Mouse (Mus musculus) lung, adult 2 months (tissue): ENCODE measurements around the gene Cbx5. TPM values are rescaled to one million over a fixed set of nuclear protein-coding genes. Genes with fewer than 3 reads are reported as not detected.
"Not testable (repeated sequence)": the region's sequence is repeated elsewhere in the genome, so short reads cannot be mapped to it uniquely, and the experiment has no call there.

Source experiments
- DNase-seq: peaks from one replicate; pipeline ENCODE4 v3.0.0; 2022
- H3K4me1 ChIP-seq: fragments of 200-500 bp; 2 replicates; pipeline ENCODE4 v1.6.1; 2011; ENCODE audit warnings: low read length; ENCODE audit not compliant: control insufficient read depth, insufficient read depth
- H3K4me3 ChIP-seq: fragments of 200-500 bp; replicated peaks from 2 replicates; pipeline ENCODE3; 2011; ENCODE audit warnings: low read depth, mild to moderate bottlenecking, control low read depth, low read length; ENCODE audit errors: extremely low read depth
- CTCF ChIP-seq: fragments of 200-500 bp; IDR thresholded peaks from 2 replicates; pipeline ENCODE4 v1.5.1; 2011; ENCODE audit warnings: mild to moderate bottlenecking, low read length, control low read depth; ENCODE audit not compliant: insufficient read depth
- POLR2A ChIP-seq: fragments of 200-500 bp; IDR thresholded peaks from 2 replicates; pipeline ENCODE4 v1.6.1; 2011; ENCODE audit warnings: low read depth, mild to moderate bottlenecking, control low read depth, low read length, borderline replicate concordance; ENCODE audit errors: extremely low read depth
- WGBS: fragments of 180-500 bp; shearing (Covaris S2); methylation state at CpG from one replicate; pipeline ENCODE4 v1.1.7; 2018; 5-methylcytosine and 5-hydroxymethylcytosine counted together
- polyA plus RNA-seq: library from polyadenylated mRNA; depleted of rRNA; stranded (reverse); fragments of >200 nt; gene quantifications from 2 replicates; pipeline ENCODE4 v1.2.3, GENCODE M21; 2012

Gene Cbx5
- polyA plus RNA-seq, 1 experiment = 20.0 TPM

DNA sequence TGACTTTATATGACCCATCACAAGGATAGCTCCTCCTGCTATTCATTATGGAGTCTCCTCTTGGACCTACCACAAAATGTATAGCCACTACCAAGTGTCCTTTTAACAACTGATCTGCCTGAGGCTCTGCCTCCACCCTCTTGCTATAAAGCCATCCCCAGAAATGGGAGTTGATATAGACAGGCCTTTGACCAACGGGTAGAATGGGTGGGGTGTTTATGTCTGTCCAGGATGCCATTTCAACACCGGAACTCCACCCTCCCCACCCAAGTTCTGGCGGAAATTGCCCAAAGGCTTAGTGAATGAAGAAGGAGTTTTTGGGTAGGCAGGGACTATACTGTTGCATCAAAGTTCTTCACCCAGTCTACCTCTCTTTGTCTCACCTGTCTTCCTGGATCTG lies 13.0 kb upstream of the Cbx5 start:
- no peak for DNase-seq
- peaks cover 7% of the 10 kb centered on the region for H3K4me1 ChIP-seq
- 53% methylated on average over 3 of the region's 3 CpGs for WGBS
- H3K4me3 ChIP-seq = no peak overlapping the region
- TF ChIP-seq CTCF (no peak), POLR2A (no peak)

DNA sequence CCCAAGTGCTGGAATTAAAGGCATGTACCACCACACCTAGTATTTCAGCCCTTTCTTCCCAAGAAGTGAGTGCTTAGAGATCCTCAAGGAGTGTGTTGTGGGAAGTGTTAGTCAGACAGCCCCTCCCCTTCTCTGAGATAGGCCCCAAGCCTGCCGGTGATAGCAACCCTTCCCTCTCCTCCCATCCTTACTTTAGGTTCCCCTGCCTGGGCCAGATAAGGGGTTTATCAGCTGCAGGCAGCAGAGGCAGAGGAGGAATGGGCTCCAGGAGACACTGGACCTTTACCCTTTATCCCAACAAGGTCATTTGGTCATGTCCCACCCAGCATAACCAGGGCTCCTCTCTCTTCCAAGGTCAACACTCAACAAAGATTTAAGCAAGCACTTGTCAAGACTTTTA lies 12.0 kb upstream of the Cbx5 start:
- no peak for TF ChIP-seq POLR2A
- no peak for TF ChIP-seq CTCF
- 42% methylated on average over 1 of the region's 1 CpGs for WGBS

DNA sequence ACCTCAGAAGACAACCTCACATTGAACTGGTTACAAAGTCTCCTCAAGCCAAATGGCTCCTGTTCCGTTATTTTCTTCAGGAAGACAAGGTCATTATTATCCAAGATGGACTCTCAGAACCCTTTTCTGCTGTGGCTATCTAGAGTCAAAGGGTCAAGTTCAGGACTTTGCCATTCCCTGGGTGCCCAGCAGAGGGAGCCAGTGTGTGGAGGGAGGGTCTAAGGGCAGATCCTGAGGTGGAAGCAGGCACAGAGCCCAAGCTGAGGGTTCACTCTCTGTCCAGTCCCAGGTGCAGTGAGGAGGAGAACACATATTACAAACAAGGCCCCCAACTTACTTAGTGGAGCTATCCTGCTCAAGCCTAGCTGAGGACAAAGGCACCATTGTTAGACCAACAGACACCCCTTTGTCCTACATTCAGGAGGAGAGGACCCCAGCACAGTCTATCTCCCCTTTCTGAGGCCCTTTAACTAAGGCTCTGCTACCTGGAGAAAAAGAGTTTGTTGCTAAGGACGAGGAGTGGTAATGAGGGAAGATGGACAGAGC lies 10.7 kb upstream of the Cbx5 start:
- WGBS = 31% methylated on average over 2 of the region's 2 CpGs
- no peak overlapping the region for H3K4me3 ChIP-seq
- H3K4me1 ChIP-seq = peaks cover 3% of the 10 kb centered on the region
- peak; percentile 88 for DNase-seq
- peak; percentile 94 for TF ChIP-seq CTCF
- TF ChIP-seq POLR2A = no peak

More for the DNA sequence above, 12.0 kb upstream of the Cbx5 start:
- no peak overlapping the region for H3K4me3 ChIP-seq
- peaks cover 6% of the 10 kb centered on the region for H3K4me1 ChIP-seq
- no peak for DNase-seq

DNA sequence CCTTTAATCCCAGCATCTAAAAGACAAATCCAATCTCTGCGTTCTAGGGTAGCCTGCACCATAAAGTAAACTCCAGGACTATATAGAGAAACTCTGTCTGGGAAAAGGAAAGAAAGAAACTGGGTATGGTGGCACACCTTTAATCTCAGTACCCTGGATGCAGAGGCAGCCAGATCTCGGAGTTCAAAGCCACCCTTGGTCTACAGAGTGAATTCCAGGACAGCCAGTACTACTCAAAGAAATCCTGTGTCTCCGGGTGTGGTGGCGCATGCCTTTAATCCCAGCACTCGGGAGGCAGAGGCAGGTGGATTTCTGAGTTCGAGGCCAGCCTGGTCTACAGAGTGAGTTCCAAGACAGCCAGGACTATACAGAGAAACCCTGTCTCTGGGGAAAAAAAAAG lies 9.9 kb upstream of the Cbx5 start:
- WGBS = 84% methylated on average over 6 of the region's 6 CpGs
- H3K4me1 ChIP-seq, H3K4me3 ChIP-seq, DNase-seq: not testable (repeated sequence)

DNA sequence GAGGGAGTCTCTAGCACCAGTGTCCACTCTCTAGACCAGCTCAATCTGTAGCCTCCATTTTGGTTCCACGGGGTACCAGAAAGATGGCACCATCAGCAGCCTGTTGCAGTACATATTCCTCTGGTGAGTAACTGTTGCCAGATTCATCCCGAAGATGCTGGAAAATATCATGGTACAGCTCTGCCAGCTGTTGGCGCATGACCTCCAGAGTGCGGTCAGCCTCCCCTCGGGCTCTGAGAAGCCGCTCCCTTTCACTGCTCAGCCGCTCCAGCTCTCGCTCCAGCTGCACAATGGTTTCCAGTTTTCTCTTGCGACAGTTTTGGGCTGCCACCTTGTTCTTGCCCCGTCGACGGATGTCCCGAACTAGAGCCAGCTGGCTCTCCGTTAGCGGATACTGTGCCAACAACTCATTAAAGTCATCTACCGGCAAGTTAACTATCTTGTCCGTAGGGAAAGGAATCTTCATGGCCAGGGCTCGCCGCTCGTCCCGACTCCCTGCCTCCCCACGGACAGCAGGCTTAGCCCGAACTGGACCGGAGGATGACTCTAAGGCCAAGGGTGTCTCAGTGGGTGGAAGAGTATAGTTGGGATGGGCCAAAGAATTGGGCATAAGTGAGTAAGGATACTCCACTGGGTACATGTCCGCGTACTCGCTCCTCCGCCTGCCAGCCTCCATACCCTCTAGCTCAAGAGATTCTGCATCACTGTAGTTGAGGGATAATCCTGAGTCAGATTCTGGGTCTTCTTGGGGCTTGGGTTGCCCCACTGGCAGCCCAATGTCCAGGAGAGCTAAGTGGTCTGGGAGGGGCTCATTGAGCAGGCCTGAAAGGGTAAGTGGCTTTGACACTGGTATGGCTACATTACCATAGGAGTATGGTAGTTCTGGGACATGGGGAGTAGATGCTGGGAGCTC lies 9.0 kb upstream of the Cbx5 start:
- no peak for DNase-seq
- WGBS = 74% methylated on average over 28 of the region's 28 CpGs
- Histone ChIP-seq H3K4me1 (no peaks in the 10 kb centered on the region; the same call in 1 of the 2 replicates), H3K4me3 (no peak overlapping the region)
- TF ChIP-seq CTCF = no peak
- no peak for TF ChIP-seq POLR2A

DNA sequence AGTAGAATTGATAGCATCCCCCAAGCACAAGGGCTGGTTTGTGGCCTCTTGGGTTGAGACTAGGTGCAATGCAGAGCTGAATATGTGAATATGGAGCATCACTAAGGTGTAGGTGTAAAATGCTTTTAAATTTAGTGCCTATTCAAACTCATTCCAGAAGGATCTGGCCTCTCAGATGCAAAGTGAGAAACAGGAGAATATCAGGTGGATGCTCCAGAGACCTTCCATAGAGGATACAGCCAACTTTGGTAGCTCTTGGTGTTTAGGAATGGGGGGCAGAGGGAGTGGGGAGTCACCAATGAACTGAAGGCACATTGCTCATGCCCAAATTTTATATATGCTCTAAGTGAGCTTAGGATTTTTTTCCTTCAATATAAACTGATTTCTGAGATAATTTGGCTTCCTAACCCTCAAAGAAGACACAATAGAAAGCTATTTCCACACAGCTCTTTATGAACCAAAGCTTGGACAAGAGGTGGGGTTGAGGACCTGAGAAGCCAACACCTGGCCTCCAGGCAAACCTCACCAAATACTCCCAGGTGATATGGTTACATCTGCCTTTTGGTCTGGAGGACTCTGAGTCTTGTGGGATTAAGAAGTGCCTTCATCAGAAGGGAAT lies 8.3 kb upstream of the Cbx5 start:
- Histone ChIP-seq H3K4me1 (no peaks in the 10 kb centered on the region; the same call in 1 of the 2 replicates), H3K4me3 (no peak overlapping the region)
- no peak for DNase-seq
- TF ChIP-seq POLR2A (no peak), CTCF (no peak)

DNA sequence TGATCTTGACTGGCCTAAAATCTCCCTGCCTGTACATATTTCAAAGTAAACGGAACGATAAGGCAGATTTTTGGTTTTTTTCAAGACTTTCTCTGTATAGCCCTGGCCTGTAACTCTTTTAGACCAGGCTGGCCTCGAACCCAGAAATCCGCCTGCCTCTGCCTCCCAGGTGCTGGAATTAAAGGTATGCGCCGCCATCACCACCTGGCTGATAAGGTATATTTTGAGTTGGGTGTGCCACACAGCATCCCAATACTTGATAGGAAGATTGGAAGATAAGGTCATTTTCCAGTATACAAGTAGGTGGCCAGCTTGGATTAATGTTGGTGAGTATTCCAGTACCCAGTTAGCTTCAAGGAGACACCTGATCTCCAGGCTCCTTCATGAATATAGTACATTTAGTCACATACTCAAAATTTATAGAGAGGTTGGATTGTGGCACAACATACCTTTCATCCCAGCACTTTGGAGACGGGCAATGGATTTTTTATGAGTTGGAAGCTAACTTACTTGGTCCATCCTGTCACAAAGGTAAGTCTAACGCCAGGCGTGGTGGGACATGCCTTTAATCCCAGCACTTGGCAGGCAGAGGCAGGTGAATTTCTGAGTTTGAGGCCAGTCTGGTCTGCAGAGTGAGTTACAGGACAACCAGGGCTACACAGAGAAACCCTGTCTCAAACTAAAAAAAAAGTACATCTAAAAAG lies 7.6 kb upstream of the Cbx5 start:
- TF ChIP-seq POLR2A = no peak
- TF ChIP-seq CTCF = no peak

DNA sequence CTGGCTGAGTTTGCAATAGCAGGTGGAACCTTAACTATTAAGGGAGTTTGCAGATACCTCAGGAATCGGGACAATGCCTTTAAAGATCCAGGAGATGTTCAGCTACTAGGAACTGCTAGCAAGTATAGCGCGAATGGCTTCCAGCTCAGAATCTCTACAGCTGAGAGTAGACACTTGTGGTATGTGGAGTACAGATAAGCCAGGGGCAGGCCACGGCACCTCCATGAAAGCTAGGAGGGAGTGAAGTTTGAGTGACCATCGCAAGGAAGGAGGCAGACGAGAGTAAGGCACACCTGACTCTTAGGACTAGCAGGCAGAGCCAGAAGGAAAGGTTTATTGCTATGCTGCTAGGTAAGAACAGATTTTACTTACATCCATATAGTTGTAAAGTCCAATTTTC lies 6.0 kb upstream of the Cbx5 start:
- DNase-seq = no peak
- TF ChIP-seq CTCF = no peak
- TF ChIP-seq POLR2A = no peak
- 71% methylated on average over 6 of the region's 6 CpGs for WGBS
- H3K4me1 ChIP-seq = no peaks in the 10 kb centered on the region
- H3K4me3 ChIP-seq = no peak overlapping the region

More for the DNA sequence above, 7.6 kb upstream of the Cbx5 start:
- DNase-seq = no peak
- WGBS = 90% methylated on average over 9 of the region's 9 CpGs
- H3K4me3 ChIP-seq = no peak overlapping the region
- no peaks in the 10 kb centered on the region; the same call in 1 of the 2 replicates for H3K4me1 ChIP-seq

DNA sequence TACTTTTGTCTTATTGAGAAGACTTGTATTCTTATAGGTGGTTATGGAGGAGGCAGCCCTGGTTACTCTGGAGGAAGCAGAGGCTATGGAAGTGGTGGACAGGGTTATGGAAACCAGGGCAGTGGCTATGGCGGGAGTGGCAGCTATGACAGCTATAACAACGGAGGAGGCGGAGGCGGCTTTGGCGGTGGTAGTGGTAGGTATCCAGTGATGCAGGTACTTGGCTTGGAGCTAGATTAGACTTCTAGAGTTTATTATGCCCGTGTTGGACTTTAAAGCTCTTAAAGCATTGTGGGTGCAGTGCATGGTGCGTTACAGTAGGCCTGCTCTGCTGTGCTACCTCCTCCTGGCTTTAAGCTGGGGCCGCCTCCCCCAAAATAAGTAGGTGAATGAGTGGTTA lies 3.3 kb upstream of the Cbx5 start:
- no peak for DNase-seq
- Histone ChIP-seq H3K4me3 (no peak overlapping the region), H3K4me1 (no peaks in the 10 kb centered on the region)
- TF ChIP-seq POLR2A (no peak), CTCF (no peak)
- 55% methylated on average over 8 of the region's 8 CpGs for WGBS

DNA sequence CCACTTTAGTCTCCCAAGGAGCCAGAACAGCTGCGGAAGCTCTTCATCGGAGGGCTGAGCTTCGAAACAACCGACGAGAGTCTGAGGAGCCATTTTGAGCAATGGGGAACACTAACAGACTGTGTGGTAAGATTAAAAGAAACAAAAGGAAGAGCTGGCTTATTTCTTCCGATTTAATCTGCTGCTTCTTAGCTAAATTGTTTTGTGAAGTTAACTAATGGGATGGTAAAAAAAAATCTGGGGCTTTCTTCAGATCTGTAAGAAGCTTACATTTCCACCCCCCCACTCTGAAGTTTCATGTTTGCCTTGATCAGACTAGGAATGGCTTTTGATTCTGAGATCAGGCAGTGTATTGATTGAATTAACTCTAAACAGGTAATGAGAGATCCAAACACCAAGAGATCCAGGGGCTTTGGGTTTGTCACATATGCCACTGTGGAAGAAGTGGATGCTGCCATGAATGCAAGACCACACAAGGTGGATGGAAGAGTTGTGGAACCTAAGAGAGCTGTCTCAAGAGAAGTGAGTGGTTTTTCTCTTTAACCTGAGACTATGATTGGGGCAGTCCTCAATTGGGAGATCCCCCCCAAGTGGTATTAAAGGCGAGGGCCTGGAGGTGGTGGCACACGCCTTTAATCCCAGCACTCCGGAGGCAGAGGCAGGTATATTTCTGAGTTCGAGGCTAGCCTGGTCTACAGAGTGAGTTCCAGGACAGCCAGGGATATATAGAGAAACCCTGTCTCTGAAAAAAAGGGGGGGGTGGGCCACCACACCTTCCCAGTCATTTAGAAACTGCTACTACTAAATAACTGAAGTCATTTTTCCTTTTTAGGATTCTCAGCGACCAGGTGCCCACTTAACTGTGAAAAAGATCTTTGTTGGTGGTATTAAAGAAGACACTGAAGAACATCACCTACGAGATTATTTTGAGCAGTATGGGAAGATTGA lies 1.7 kb upstream of the Cbx5 start:
- not testable (repeated sequence) for H3K4me1 ChIP-seq, DNase-seq
- 7% methylated on average over 12 of the region's 12 CpGs for WGBS
- peak overlapping the region; percentile 78 for H3K4me3 ChIP-seq
